Mouse (Mus musculus) CH12.LX (cell line): ENCODE data around the gene Pbx2. TPM values are rescaled to one million over a fixed set of nuclear protein-coding genes. Genes with fewer than 3 reads are reported as not detected.

Experiments used
- DNase-seq: peaks from one replicate; pipeline ENCODE4 v3.0.0-alpha.2; 2013; ENCODE audit errors: extremely low read depth
- H3K27ac ChIP-seq: 2 replicates; pipeline ENCODE4 v1.5.1; 2012; ENCODE audit warnings: low read depth, mild to moderate bottlenecking, control low read depth, moderate library complexity; ENCODE audit not compliant: insufficient read depth
- H3K27me3 ChIP-seq: replicated peaks from 2 replicates; pipeline ENCODE3; 2012; ENCODE audit warnings: inconsistent platforms
- H3K36me3 ChIP-seq, 2 experiments: replicated peaks in 1 of 2; 2 replicates each; pipeline versions ENCODE3 to v1.6.1; 2012; ENCODE audit warnings: inconsistent platforms in 1 of 2, low read length in 1 of 2, mild to moderate bottlenecking in 1 of 2, mixed read lengths in 1 of 2, moderate library complexity in 1 of 2; ENCODE audit not compliant: control insufficient read depth in 1 of 2, insufficient read depth in 1 of 2
- H3K4me1 ChIP-seq, 2 experiments: 2 replicates each; pipeline ENCODE4 v1.6.1; 2012; ENCODE audit warnings: inconsistent platforms in 1 of 2, moderate library complexity in 1 of 2; ENCODE audit not compliant: insufficient read depth in 2 of 2, control insufficient read depth in 1 of 2
- H3K4me2 ChIP-seq: 2 replicates; pipeline ENCODE4 v1.6.1; 2012; ENCODE audit warnings: low read depth, mild to moderate bottlenecking, control low read depth; ENCODE audit not compliant: poor library complexity, insufficient read depth, severe bottlenecking
- H3K4me3 ChIP-seq, 3 experiments: fragments of 150-350 bp in 1 of 3; sonication (generic) in 1 of 3; replicated peaks in 1 of 3; 2 replicates each; pipeline versions ENCODE3 to v1.5.1; 2011 to 2012; ENCODE audit warnings: low read depth in 2 of 3, low read length in 2 of 3, mild to moderate bottlenecking in 2 of 3, moderate library complexity in 2 of 3, control low read depth in 1 of 3, improper control_type of control experiment in 1 of 3, inconsistent platforms in 1 of 3, mixed read lengths in 1 of 3; ENCODE audit not compliant: poor library complexity in 1 of 3
- H3K79me2 ChIP-seq: replicated peaks from 2 replicates; pipeline ENCODE4 v1.6.1; 2012; ENCODE audit warnings: mild to moderate bottlenecking, moderate library complexity; ENCODE audit not compliant: control insufficient read depth, poor library complexity, insufficient read depth, severe bottlenecking; ENCODE audit errors: extremely low read depth
- H3K9ac ChIP-seq: 2 replicates; pipeline ENCODE4 v1.6.1; 2012; ENCODE audit warnings: low read depth, mild to moderate bottlenecking, control low read depth, moderate library complexity; ENCODE audit not compliant: insufficient read depth
- H3K9me3 ChIP-seq: replicated peaks from 2 replicates; pipeline ENCODE3; 2012; ENCODE audit warnings: low read length, inconsistent platforms, mixed read lengths
- BHLHE40 ChIP-seq: IDR thresholded peaks from 2 replicates; pipeline ENCODE4 v1.6.1; 2011; ENCODE audit warnings: mild to moderate bottlenecking, low read depth, low read length, improper control_type of control experiment
- ELF1 ChIP-seq: IDR thresholded peaks from 2 replicates; pipeline ENCODE4 v1.6.1; 2014; ENCODE audit warnings: low read depth, mild to moderate bottlenecking, inconsistent platforms, low read length, improper control_type of control experiment
- EP300 ChIP-seq: IDR thresholded peaks from 2 replicates; pipeline ENCODE4 v1.6.1; 2011; ENCODE audit warnings: low read length, improper control_type of control experiment
- HCFC1 ChIP-seq: IDR thresholded peaks from 2 replicates; pipeline ENCODE4 v1.6.1; 2012; ENCODE audit warnings: low read depth, mild to moderate bottlenecking, inconsistent platforms, low read length, improper control_type of control experiment
- JUN ChIP-seq: IDR thresholded peaks from 2 replicates; pipeline ENCODE4 v1.6.1; 2011; ENCODE audit warnings: low read depth, mild to moderate bottlenecking, low read length, improper control_type of control experiment, moderate library complexity; ENCODE audit not compliant: insufficient read depth
- JUND ChIP-seq: conservative IDR thresholded peaks from 2 replicates; pipeline ENCODE4 v1.6.1; 2011; ENCODE audit warnings: low read depth, low read length, improper control_type of control experiment
- KAT2A ChIP-seq: IDR thresholded peaks from 2 replicates; pipeline ENCODE4 v1.6.1; 2012; ENCODE audit warnings: low read length, improper control_type of control experiment, inconsistent platforms; ENCODE audit not compliant: insufficient replicate concordance
- MAFK ChIP-seq: IDR thresholded peaks from 2 replicates; pipeline ENCODE4 v1.6.1; 2011; ENCODE audit warnings: low read length, improper control_type of control experiment; ENCODE audit not compliant: insufficient replicate concordance
- MAX ChIP-seq: IDR thresholded peaks from 2 replicates; pipeline ENCODE4 v1.6.1; 2011; ENCODE audit warnings: low read length, improper control_type of control experiment
- MAZ ChIP-seq: IDR thresholded peaks from 2 replicates; pipeline ENCODE4 v1.6.1; 2012; ENCODE audit warnings: low read depth, mild to moderate bottlenecking, inconsistent platforms, low read length, improper control_type of control experiment, moderate library complexity
- MEF2A ChIP-seq: IDR thresholded peaks from 2 replicates; pipeline ENCODE4 v1.6.1; 2014; ENCODE audit warnings: low read depth, mild to moderate bottlenecking, inconsistent platforms, low read length, improper control_type of control experiment, borderline replicate concordance
- MXI1 ChIP-seq: IDR thresholded peaks from 2 replicates; pipeline ENCODE4 v1.6.1; 2011; ENCODE audit warnings: mild to moderate bottlenecking, low read depth, low read length, improper control_type of control experiment
- NELFE ChIP-seq: IDR thresholded peaks from 2 replicates; pipeline ENCODE4 v1.6.1; 2011; ENCODE audit warnings: low read depth, low read length, improper control_type of control experiment
- POLR2A ChIP-seq: IDR thresholded peaks from 2 replicates; pipeline ENCODE4 v1.6.1; 2011; ENCODE audit warnings: low read depth, mild to moderate bottlenecking, improper control_type of control experiment, low read length
- POLR2AphosphoS2 ChIP-seq: IDR thresholded peaks from 2 replicates; pipeline ENCODE4 v1.6.1; 2011; ENCODE audit warnings: low read depth, low read length, improper control_type of control experiment
- SIN3A ChIP-seq: IDR thresholded peaks from 2 replicates; pipeline ENCODE4 v1.6.1; 2012; ENCODE audit warnings: low read length, improper control_type of control experiment, inconsistent platforms
- SMC3 ChIP-seq: IDR thresholded peaks from 2 replicates; pipeline ENCODE4 v1.6.1; 2011; ENCODE audit warnings: low read depth, low read length, improper control_type of control experiment
- TBP ChIP-seq: conservative IDR thresholded peaks from 2 replicates; pipeline ENCODE4 v1.6.1; 2011; ENCODE audit warnings: low read depth, low read length, improper control_type of control experiment
- TCF12 ChIP-seq: IDR thresholded peaks from 2 replicates; pipeline ENCODE4 v1.6.1; 2014; ENCODE audit warnings: low read depth, mild to moderate bottlenecking, inconsistent platforms, low read length, improper control_type of control experiment
- UBTF ChIP-seq: IDR thresholded peaks from 2 replicates; pipeline ENCODE4 v1.6.1; 2012; ENCODE audit warnings: low read depth, mild to moderate bottlenecking, inconsistent platforms, low read length, improper control_type of control experiment, moderate library complexity
- USF2 ChIP-seq: conservative IDR thresholded peaks from 2 replicates; pipeline ENCODE4 v1.6.1; 2011; ENCODE audit warnings: low read depth, low read length, improper control_type of control experiment
- ZKSCAN1 ChIP-seq: IDR thresholded peaks from 2 replicates; pipeline ENCODE4 v1.6.1; 2012; ENCODE audit warnings: low read depth, inconsistent platforms, low read length, improper control_type of control experiment, borderline replicate concordance
- ZMIZ1 ChIP-seq: IDR thresholded peaks from 2 replicates; pipeline ENCODE4 v1.6.1; 2012; ENCODE audit warnings: low read depth, mild to moderate bottlenecking, inconsistent platforms, low read length, improper control_type of control experiment
- ZNF384 ChIP-seq: IDR thresholded peaks from 2 replicates; pipeline ENCODE4 v1.6.1; 2012; ENCODE audit warnings: low read depth, low read length, improper control_type of control experiment, inconsistent platforms
- dilution Hi-C: fragments of 300-500 bp; cut with MboI; formaldehyde crosslinking; loops from 2 replicates; pipeline ENCODE4 v1.14.3; 2020; ENCODE audit warnings: low sequenced_read_pairs; ENCODE audit not compliant: extremely low pct_unique_long_range_greater_than_20kb, extremely low pct_ligation_motif_present
- in situ Hi-C: fragments of 300-500 bp; cut with MboI; formaldehyde crosslinking; loops from 3 replicates; pipeline ENCODE4 v1.14.3; 2019; ENCODE audit warnings: low sequenced_read_pairs, low pct_ligation_motif_present, low pct_unique_long_range_greater_than_20kb, mixed read lengths
- polyA plus RNA-seq: library from polyadenylated mRNA; unstranded; fragments of >175 nt; gene quantifications from 2 replicates; pipeline ENCODE4 v1.2.1, GENCODE M21; 2012; ENCODE audit warnings: low read depth; ENCODE audit not compliant: insufficient read length
- total RNA-seq, 2 experiments: library from RNA; depleted of rRNA; stranded (reverse); fragments of 300-350 nt in 1 of 2; fragments of >200 nt in 1 of 2; gene quantifications; 2 replicates each; pipeline ENCODE4 v1.2.3; 2012 to 2014

Pbx2 gene
- total and polyA plus RNA-seq, 3 experiments, result 30.0 to 50.5 (median 41.0) TPM

DNA sequence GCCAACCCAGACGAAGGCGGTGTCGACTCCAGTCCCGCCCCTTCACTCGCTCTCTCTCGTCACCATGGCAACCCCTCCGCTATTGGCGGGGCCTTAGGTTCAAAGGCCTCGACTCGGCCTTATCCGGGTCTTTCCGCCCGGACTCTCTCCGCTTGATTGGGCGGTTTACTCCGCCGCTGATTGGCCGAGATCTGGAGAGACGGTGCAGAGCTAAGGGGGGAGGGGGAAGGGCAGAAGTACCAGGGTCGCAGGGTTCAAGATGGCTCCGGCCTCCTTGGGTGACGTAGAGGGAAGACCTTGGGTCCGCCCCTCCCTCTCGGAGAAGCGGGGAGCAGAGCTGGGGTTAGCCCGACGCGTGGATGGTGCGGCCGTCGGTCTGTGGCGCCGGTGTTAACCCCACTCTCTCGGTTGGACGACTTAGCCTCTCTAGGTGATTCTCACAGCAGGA, 13.0 kb downstream of the Pbx2 start, which contains the start of gene Agpat1:
Agpat1 (plus strand) TSS at position 202 of the 448 bp plus-strand sequence.
- peak within 1 kb of the TSS; percentile 91 for H3K9ac ChIP-seq
- TF ChIP-seq POLR2AphosphoS2, result no peak
- TF ChIP-seq BHLHE40, result no peak
- TF ChIP-seq ZKSCAN1, result no peak
- TF ChIP-seq SMC3, result no peak
- TF ChIP-seq JUN, result no peak
- peak; percentile 21; the same call in 1 of the 2 replicates for TF ChIP-seq MAZ
- peak; percentile 87 for TF ChIP-seq TCF12
- TF ChIP-seq MEF2A, result peak; percentile 47; the same call in 1 of the 2 replicates
- peak; percentile 92 for TF ChIP-seq POLR2A
- TF ChIP-seq KAT2A, result no peak
- TF ChIP-seq USF2, result no peak
- TF ChIP-seq ZNF384, result no peak
- TF ChIP-seq JUND, result no peak
- peak; percentile 69; the same call in 1 of the 2 replicates for TF ChIP-seq TBP
- TF ChIP-seq UBTF, result no peak
- TF ChIP-seq SIN3A, result no peak; the same call in 1 of the 2 replicates
- 0 out of 2 replicates have a peak, but pooled peaks have one; percentile 19 for TF ChIP-seq ZMIZ1
- no peak for TF ChIP-seq MAFK
- peak; percentile 34 for TF ChIP-seq MXI1
- TF ChIP-seq HCFC1, result no peak
- peak; percentile 80 for TF ChIP-seq NELFE
- no peak for TF ChIP-seq ELF1
- no peak for TF ChIP-seq MAX
- TF ChIP-seq EP300, result no peak
- TF ChIP-seq, all 38 proteins: peak for 8

More for the DNA sequence above, 13.0 kb downstream of the Pbx2 start, which contains the start of gene Agpat1:
- in situ Hi-C loops, result no loop called here
- peak; percentile 99 for DNase-seq
- dilution Hi-C loops, result no loop called here
- Histone ChIP-seq H3K4me3 (peak within 1 kb of the TSS; percentile 75 to 97 (median 82)), H3K4me1 (peaks cover 12 to 39% of the 10 kb centered on the region in 2 experiments), H3K36me3 (peaks cover 15 to 45% of the 10 kb centered on the region in 2 experiments), H3K27me3 (no peaks in the 10 kb centered on the region), H3K4me2 (peak within 1 kb of the TSS; percentile 86), H3K79me2 (peaks cover 12% of the 10 kb centered on the region), H3K27ac (peak within 1 kb of the TSS; percentile 49), H3K9me3 (no peaks in the 10 kb centered on the region)
